Mouse (Mus musculus) forebrain, embryonic 16.5 days (tissue): ENCODE data around the gene Postn. TPM values are rescaled to one million over a fixed set of nuclear protein-coding genes. Genes with fewer than 3 reads are reported as not detected.

ENCODE experiments used
- ATAC-seq: fragments of 200-750 bp; cut with Nextera tagmentation; 2 replicates; pipeline ENCODE4 v1.8.0; 2017; ENCODE audit warnings: mild to moderate bottlenecking, moderate library complexity
- H3K27ac ChIP-seq: fragments of 300-500 bp; sonication (generic); 2 replicates; pipeline ENCODE4 v1.5.1; 2014; ENCODE audit warnings: low read length, control low read depth
- H3K27me3 ChIP-seq: fragments of 300-500 bp; sonication (generic); replicated peaks from 2 replicates; pipeline ENCODE4 v1.6.1; 2014; ENCODE audit warnings: low read length; ENCODE audit not compliant: control insufficient read depth, insufficient read depth
- H3K36me3 ChIP-seq: fragments of 300-500 bp; sonication (generic); 2 replicates; pipeline ENCODE4 v1.6.1; 2014; ENCODE audit not compliant: control insufficient read depth, insufficient read depth
- H3K4me1 ChIP-seq: fragments of 300-500 bp; sonication (generic); replicated peaks from 2 replicates; pipeline ENCODE4 v1.6.1; 2014; ENCODE audit warnings: low read length; ENCODE audit not compliant: control insufficient read depth, insufficient read depth
- H3K4me2 ChIP-seq: fragments of 300-500 bp; sonication (generic); 2 replicates; pipeline ENCODE4 v1.6.1; 2014; ENCODE audit warnings: mild to moderate bottlenecking, low read length, control low read depth
- H3K4me3 ChIP-seq: fragments of 300-500 bp; sonication (generic); replicated peaks from 2 replicates; pipeline ENCODE4 v1.5.1; 2014; ENCODE audit warnings: mild to moderate bottlenecking, low read length, control low read depth
- H3K9ac ChIP-seq: fragments of 300-500 bp; sonication (generic); replicated peaks from 2 replicates; pipeline ENCODE4 v1.6.1; 2014; ENCODE audit warnings: low read depth, low read length, control low read depth
- H3K9me3 ChIP-seq: fragments of 300-500 bp; sonication (generic); 2 replicates; pipeline ENCODE4 v1.6.1; 2016; ENCODE audit warnings: low read length; ENCODE audit not compliant: control insufficient read depth
- WGBS: fragments of 180-500 bp; shearing (Covaris S2); extraction: QIAGEN DNeasy Blood & Tissue Kit; methylation state at CpG from one replicate; pipeline ENCODE4 v1.1.7; 2014; 5-methylcytosine and 5-hydroxymethylcytosine counted together
- polyA plus RNA-seq: library from polyadenylated mRNA; unstranded; fragments of >200 nt; fragmentation: Nextera tagmentation; extraction: Ambion mirVana; gene quantifications from 2 replicates; pipeline ENCODE4 v1.2.1, GENCODE M21; 2015

Postn gene
- polyA plus RNA-seq, 1 experiment from 2014 or later, result 13.2 TPM

- Histone ChIP-seq H3K27ac (no peak overlapping the region), H3K9ac (no peak overlapping the region), H3K9me3 (no peaks in the 10 kb centered on the region), H3K36me3 (no peaks in the 10 kb centered on the region), H3K4me1 (no peaks in the 10 kb centered on the region), H3K4me3 (no peak overlapping the region), H3K4me2 (no peak overlapping the region), H3K27me3 (no peaks in the 10 kb centered on the region)
- ATAC-seq, result no peak
- WGBS, result 64% methylated on average over 6 of the region's 6 CpGs
These were observed 71.3 kb downstream of the Postn start for GRCm38 (mm10) chr3:54432167-54432566.

- 66% methylated on average over 4 of the region's 4 CpGs for WGBS
- Histone ChIP-seq H3K27me3 (no peaks in the 10 kb centered on the region), H3K9me3 (no peaks in the 10 kb centered on the region), H3K36me3 (no peaks in the 10 kb centered on the region), H3K9ac (no peak overlapping the region), H3K4me1 (no peaks in the 10 kb centered on the region), H3K4me2 (no peak overlapping the region), H3K4me3 (no peak overlapping the region), H3K27ac (no peak overlapping the region)
- ATAC-seq, result no peak
These were observed 71.7 kb downstream of the Postn start for GRCm38 (mm10) chr3:54432605-54433004.

GRCm38 (mm10) chr3:54434571-54434970, 73.7 kb downstream of the Postn start:
- 95% methylated on average over 6 of the region's 6 CpGs for WGBS
- H3K4me3 ChIP-seq, result no peak overlapping the region

GRCm38 (mm10) chr3:54436373-54436964, 75.6 kb downstream of the Postn start:
- Histone ChIP-seq H3K9me3 (no peaks in the 10 kb centered on the region), H3K4me1 (no peaks in the 10 kb centered on the region)

More at GRCm38 (mm10) chr3:54434571-54434970, 73.7 kb downstream of the Postn start:
- H3K9ac ChIP-seq, result no peak overlapping the region
- H3K4me1 ChIP-seq, result no peaks in the 10 kb centered on the region
- H3K4me2 ChIP-seq, result no peak overlapping the region
- no peak overlapping the region for H3K27ac ChIP-seq
- no peaks in the 10 kb centered on the region for H3K27me3 ChIP-seq
- H3K36me3 ChIP-seq, result no peaks in the 10 kb centered on the region
- no peak for ATAC-seq
- no peaks in the 10 kb centered on the region for H3K9me3 ChIP-seq

More at GRCm38 (mm10) chr3:54436373-54436964, 75.6 kb downstream of the Postn start:
- Histone ChIP-seq H3K4me2 (no peak overlapping the region), H3K27ac (no peak overlapping the region), H3K9ac (no peak overlapping the region), H3K27me3 (no peaks in the 10 kb centered on the region), H3K4me3 (no peak overlapping the region), H3K36me3 (no peaks in the 10 kb centered on the region)
- no peak for ATAC-seq
- WGBS, result 94% methylated on average over 1 of the region's 1 CpGs

Other genes starting within 250 kb of the Postn start
- 13.4 and 15.0 TPM in 2 replicates for gene Trpc4, start 205.1 kb upstream of the Postn start, polyA plus RNA-seq